Mouse (Mus musculus) hindbrain, embryonic 13.5 days (tissue): ENCODE results near the gene Eif5. TPM values are rescaled to one million over a fixed set of nuclear protein-coding genes. Genes with fewer than 3 reads are reported as not detected.

Source experiments
- ATAC-seq: fragments of 200-750 bp; cut with Nextera tagmentation; 2 replicates; pipeline ENCODE4 v1.8.0; 2017; ENCODE audit warnings: moderate TSS enrichment; ENCODE audit not compliant: low FRiP score
- H3K27ac ChIP-seq: fragments of 300-500 bp; sonication (generic); 2 replicates; pipeline ENCODE4 v1.5.1; 2015; ENCODE audit warnings: inconsistent platforms, mild to moderate bottlenecking, moderate library complexity
- H3K27me3 ChIP-seq: fragments of 300-500 bp; sonication (generic); 2 replicates; pipeline ENCODE4 v1.6.1; 2015; ENCODE audit warnings: mild to moderate bottlenecking, inconsistent platforms
- H3K36me3 ChIP-seq: fragments of 300-500 bp; sonication (generic); 2 replicates; pipeline ENCODE4 v1.6.1; 2015; ENCODE audit warnings: mild to moderate bottlenecking, inconsistent platforms
- H3K4me1 ChIP-seq: fragments of 300-500 bp; sonication (generic); replicated peaks from 2 replicates; pipeline ENCODE4 v1.6.1; 2015; ENCODE audit warnings: inconsistent platforms
- H3K4me2 ChIP-seq: fragments of 300-500 bp; sonication (generic); 2 replicates; pipeline ENCODE4 v1.6.1; 2015; ENCODE audit warnings: inconsistent platforms, mild to moderate bottlenecking, moderate library complexity
- H3K4me3 ChIP-seq: fragments of 300-500 bp; sonication (generic); 2 replicates; pipeline ENCODE4 v1.5.1; 2015; ENCODE audit warnings: mild to moderate bottlenecking, inconsistent platforms
- H3K9ac ChIP-seq: fragments of 300-500 bp; sonication (generic); 2 replicates; pipeline ENCODE4 v1.6.1; 2015; ENCODE audit warnings: mild to moderate bottlenecking, inconsistent platforms
- H3K9me3 ChIP-seq: fragments of 300-500 bp; sonication (generic); 2 replicates; pipeline ENCODE4 v1.6.1; 2016; ENCODE audit warnings: inconsistent platforms
- WGBS: fragments of 180-500 bp; shearing (Covaris S2); methylation state at CpG from one replicate; pipeline ENCODE4 v1.1.7; 2015; 5-methylcytosine and 5-hydroxymethylcytosine counted together
- polyA plus RNA-seq: library from polyadenylated mRNA; unstranded; fragments of >200 nt; fragmentation: Nextera tagmentation; extraction: Ambion mirVana; gene quantifications from 2 replicates; pipeline ENCODE4 v1.2.1, GENCODE M21; 2015

Gene Eif5
- polyA plus RNA-seq, 1 experiment from 2014 or later, result 630 TPM

DNA sequence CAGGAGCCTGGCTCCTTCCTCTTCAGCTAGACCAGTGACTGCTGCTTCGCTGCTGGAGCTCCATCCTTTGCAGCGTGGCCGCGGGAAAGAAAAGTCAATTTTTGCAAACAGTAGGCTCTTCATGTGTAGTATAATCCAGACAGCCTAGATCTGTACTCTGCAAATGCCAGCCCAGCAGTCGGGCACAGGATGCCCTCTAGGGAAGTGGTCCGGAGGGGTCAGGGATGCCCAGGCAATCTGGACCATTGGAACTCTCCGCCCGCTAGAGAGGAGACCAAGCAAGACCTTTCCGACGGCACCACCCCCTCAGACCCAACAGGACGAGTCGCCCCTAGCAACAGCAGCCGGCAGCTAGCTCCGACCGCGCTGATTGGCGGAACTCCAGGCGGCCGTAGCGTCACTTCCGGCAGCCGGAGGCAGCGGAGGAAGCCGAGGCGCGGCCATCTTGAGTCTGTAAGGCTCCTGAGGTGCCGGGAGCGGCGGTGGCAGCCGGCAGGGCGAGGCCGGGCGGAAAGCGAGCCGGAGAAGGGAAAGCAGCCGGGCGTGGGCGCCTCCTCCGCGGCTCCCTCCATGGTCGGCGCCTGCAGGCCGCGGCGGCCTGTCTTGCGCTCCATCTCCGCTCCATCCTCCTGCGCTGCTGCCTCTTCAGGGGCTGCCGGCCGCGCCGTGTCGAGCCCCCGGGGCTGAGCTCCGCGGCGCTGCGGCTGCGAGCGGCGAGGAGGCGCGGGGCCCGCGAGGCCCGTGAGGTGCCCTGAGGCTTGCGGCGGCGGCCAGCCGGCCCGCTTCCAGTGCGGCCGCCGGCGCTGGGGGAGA is 36.5 kb downstream of the Eif5 start, which contains the start of gene Mark3:
TSS of gene Mark3 (plus strand) at position 450 of the 813 bp plus-strand sequence.
- ATAC-seq, result peak; percentile 97
- WGBS, result 0% methylated on average over 35 of the region's 75 CpGs
- Histone ChIP-seq H3K9me3 (no peaks in the 10 kb centered on the region), H3K9ac (peak within 1 kb of the TSS; percentile 100), H3K36me3 (no peaks in the 10 kb centered on the region), H3K27me3 (no peaks in the 10 kb centered on the region), H3K27ac (peak within 1 kb of the TSS; percentile 98), H3K4me3 (peak within 1 kb of the TSS; percentile 99), H3K4me2 (peak within 1 kb of the TSS; percentile 84), H3K4me1 (peaks cover 35% of the 10 kb centered on the region)

DNA sequence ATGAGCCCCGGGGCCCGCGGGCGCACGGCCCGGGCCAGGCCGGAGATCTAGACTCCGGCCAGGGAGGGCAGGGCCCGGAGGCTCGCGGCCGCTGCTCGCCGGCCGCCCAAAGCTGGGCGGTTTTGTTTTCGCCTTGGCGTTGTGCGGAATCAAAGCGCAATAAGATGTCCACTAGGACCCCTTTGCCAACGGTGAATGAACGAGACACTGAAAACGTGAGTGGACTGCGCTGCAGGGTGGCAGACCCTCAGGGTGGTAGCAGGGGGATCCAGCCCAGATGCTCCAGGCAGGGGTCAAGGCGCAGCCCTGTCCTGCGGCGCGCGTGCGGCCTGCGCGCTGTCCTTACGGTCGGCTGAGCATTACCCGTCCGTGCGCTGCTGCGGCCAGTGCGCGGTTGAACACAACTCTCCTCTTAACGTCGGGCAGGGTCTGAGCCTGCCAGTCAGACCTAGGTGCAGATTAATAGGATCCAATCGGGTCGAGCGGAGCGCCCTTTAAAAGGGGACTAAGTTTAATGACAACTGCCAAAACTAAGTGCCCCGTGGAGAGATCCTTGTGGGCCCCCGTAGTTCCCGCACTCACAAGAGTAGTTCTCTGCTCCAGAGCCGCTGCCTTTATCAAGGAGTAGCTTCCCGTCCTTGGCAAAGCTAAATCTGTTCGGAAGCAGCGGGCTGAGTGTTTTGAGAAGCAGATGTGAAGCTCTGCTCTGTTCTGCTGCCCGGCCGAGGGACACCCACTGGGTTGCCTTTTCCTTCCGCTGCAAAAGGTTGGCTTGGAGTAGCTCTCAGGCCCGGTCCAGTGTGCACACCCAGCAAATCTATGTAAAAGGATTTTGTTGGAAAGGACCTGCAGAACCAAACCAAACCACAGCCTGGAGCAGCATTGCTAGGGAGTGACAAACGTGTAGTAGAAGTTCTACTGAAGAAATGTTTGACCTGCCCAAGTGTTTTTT is 37.3 kb downstream of the Eif5 start:
- WGBS, result under 1% methylated on average over 57 of the region's 58 CpGs
- no peaks in the 10 kb centered on the region for H3K27me3 ChIP-seq
- H3K4me1 ChIP-seq, result peaks cover 35% of the 10 kb centered on the region
- peak overlapping the region; percentile 100 for H3K9ac ChIP-seq
- no peaks in the 10 kb centered on the region for H3K9me3 ChIP-seq
- H3K36me3 ChIP-seq, result no peaks in the 10 kb centered on the region
- peak overlapping the region; percentile 98 for H3K27ac ChIP-seq
- peak; percentile 29 for ATAC-seq
- peak overlapping the region; percentile 99 for H3K4me3 ChIP-seq
- peak overlapping the region; percentile 84 for H3K4me2 ChIP-seq

DNA sequence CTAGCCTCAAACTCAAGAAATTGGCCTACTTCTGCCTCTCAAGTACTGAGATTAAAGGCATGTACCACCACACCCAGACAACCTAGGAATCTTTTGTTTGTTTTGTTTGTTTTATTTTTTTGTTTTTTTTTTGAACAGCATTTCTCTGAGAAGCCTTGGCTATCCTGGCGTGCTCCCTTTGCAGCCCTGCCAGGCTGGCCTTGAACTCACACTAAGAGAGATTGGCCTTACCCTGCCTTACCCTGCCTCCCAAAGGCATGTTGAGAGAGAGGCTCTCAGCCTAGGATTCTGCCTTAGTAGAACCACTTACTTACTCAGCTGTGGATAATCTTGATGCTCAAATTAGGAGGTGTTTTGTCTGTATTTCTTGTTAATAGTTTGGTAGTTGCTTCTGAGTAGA is 45.2 kb downstream of the Eif5 start:
- peaks cover 10% of the 10 kb centered on the region for H3K4me1 ChIP-seq
- H3K9ac ChIP-seq, result no peak overlapping the region
- no peaks in the 10 kb centered on the region for H3K9me3 ChIP-seq
- H3K27me3 ChIP-seq, result no peaks in the 10 kb centered on the region
- H3K36me3 ChIP-seq, result no peaks in the 10 kb centered on the region
- no peak overlapping the region for H3K27ac ChIP-seq
- WGBS, result 71% methylated on average over 1 of the region's 1 CpGs
- no peak for ATAC-seq
- no peak overlapping the region for H3K4me3 ChIP-seq
- H3K4me2 ChIP-seq, result no peak overlapping the region

GRCm38 (mm10) chr12:111584401-111584800 is 46.6 kb downstream of the Eif5 start:
- H3K9ac ChIP-seq, result no peak overlapping the region
- H3K27me3 ChIP-seq, result no peaks in the 10 kb centered on the region
- no peaks in the 10 kb centered on the region for H3K36me3 ChIP-seq
- no peak for ATAC-seq
- WGBS, result 92% methylated on average over 1 of the region's 1 CpGs
- no peaks in the 10 kb centered on the region for H3K9me3 ChIP-seq
- H3K4me3 ChIP-seq, result no peak overlapping the region
- H3K4me1 ChIP-seq, result peaks cover 12% of the 10 kb centered on the region
- no peak overlapping the region for H3K4me2 ChIP-seq
- no peak overlapping the region for H3K27ac ChIP-seq

DNA sequence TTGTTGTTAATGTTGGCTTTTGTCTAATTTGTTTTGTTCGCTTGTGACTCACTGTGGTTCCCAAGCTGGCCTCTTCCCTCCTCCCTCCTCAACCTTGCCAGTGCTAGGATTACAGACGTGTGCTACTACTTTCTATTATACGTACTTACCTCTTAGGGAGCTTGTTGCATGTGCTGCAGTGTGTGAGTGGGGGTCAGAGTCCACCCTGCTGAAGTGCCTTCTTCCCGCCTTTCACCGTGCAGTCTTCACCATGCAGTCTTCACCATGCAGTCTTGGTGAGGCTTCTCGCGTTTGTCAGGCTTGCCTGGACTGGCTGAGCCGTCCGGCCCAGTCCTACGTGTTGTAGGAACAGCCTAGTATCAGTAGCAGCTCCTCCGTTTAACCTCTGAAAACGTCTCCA is 49.4 kb downstream of the Eif5 start:
- no peak for ATAC-seq
- Histone ChIP-seq H3K36me3 (no peaks in the 10 kb centered on the region), H3K4me2 (no peak overlapping the region), H3K9ac (no peak overlapping the region), H3K4me3 (no peak overlapping the region), H3K9me3 (no peaks in the 10 kb centered on the region), H3K4me1 (peaks cover 12% of the 10 kb centered on the region), H3K27ac (no peak overlapping the region), H3K27me3 (no peaks in the 10 kb centered on the region)
- 90% methylated on average over 12 of the region's 12 CpGs for WGBS

GRCm38 (mm10) chr12:111592407-111593021 is 54.7 kb downstream of the Eif5 start:
- WGBS, result 89% methylated on average over 14 of the region's 14 CpGs
- peaks cover 46% of the 10 kb centered on the region for H3K36me3 ChIP-seq
- no peak overlapping the region for H3K4me3 ChIP-seq
- H3K9ac ChIP-seq, result no peak overlapping the region
- H3K27me3 ChIP-seq, result no peaks in the 10 kb centered on the region
- peaks cover 3% of the 10 kb centered on the region; the same call in 1 of the 2 replicates for H3K4me1 ChIP-seq
- H3K9me3 ChIP-seq, result no peaks in the 10 kb centered on the region
- no peak overlapping the region for H3K27ac ChIP-seq
- H3K4me2 ChIP-seq, result no peak overlapping the region
- no peak for ATAC-seq

GRCm38 (mm10) chr12:111593775-111594174 is 56.0 kb downstream of the Eif5 start:
- no peak for ATAC-seq
- Histone ChIP-seq H3K27ac (no peak overlapping the region), H3K9ac (no peak overlapping the region), H3K9me3 (no peaks in the 10 kb centered on the region), H3K27me3 (no peaks in the 10 kb centered on the region), H3K4me3 (no peak overlapping the region), H3K36me3 (peaks cover 57% of the 10 kb centered on the region), H3K4me1 (peaks cover 3% of the 10 kb centered on the region; the same call in 1 of the 2 replicates), H3K4me2 (no peak overlapping the region)
- WGBS, result 72% methylated on average over 2 of the region's 2 CpGs

Other genes starting within 250 kb of the Eif5 start
- 35.0 and 36.5 TPM in 2 replicates for gene Cdc42bpb, start 160.3 kb upstream of the Eif5 start, polyA plus RNA-seq
- 0.26 and 0.52 TPM in 2 replicates for gene Lbhd2, start 131.2 kb upstream of the Eif5 start, polyA plus RNA-seq
- gene Exoc3l4, start 121.0 kb upstream of the Eif5 start, polyA plus RNA-seq, result 2.0 and 2.1 TPM in 2 replicates
- 1.6 and 1.8 TPM in 2 replicates for gene Tnfaip2, start 95.5 kb upstream of the Eif5 start, polyA plus RNA-seq
- 1.7 and 2.0 TPM in 2 replicates for gene Gm266, start 52.2 kb upstream of the Eif5 start, polyA plus RNA-seq
- 50.6 and 50.9 TPM in 2 replicates for gene Mark3, start 36.5 kb downstream of the Eif5 start, polyA plus RNA-seq
- gene Ckb, start 134.3 kb downstream of the Eif5 start, polyA plus RNA-seq, result 1,675 and 1,703 TPM in 2 replicates
- gene Trmt61a, start 140.1 kb downstream of the Eif5 start, polyA plus RNA-seq, result 8.6 and 9.3 TPM in 2 replicates
- 65.3 and 67.9 TPM in 2 replicates for gene Bag5, start 175.2 kb downstream of the Eif5 start, polyA plus RNA-seq
- 55.1 and 62.1 TPM in 2 replicates for gene Apopt1, start 175.2 kb downstream of the Eif5 start, polyA plus RNA-seq
- gene Klc1, start 220.8 kb downstream of the Eif5 start, polyA plus RNA-seq, result 571 and 589 TPM in 2 replicates